8 mouse cellular contexts compared by ENCODE assay signal in genomic region chr11:78499004-78499403, GRCm38 (mm10). TPM values are rescaled to one million over a fixed set of nuclear protein-coding genes. Genes with fewer than 3 reads are reported as not detected.
DNase-seq lines count a peak whose midpoint lies in the region; ATAC-seq and TF ChIP-seq lines count a peak whose summit lies in the region.

TSS of gene Vtn (plus strand) at chr11:78499091.

- H3K4me2 ChIP-seq in intestine, embryonic 16.5 days (ENCODE audit: low read depth, low read length), result peak within 1 kb of the TSS; percentile 96
- H3K4me2 ChIP-seq in midbrain, embryonic 12.5 days (replicated peaks), result peak within 1 kb of the TSS; percentile 89

- H3K27ac ChIP-seq in MEL (ENCODE audit: control insufficient read depth, low read depth, low read length), result peak within 1 kb of the TSS; percentile 43; the same call in 1 of the 2 replicates
- no peak within 1 kb of the TSS for H3K27ac ChIP-seq in intestine, embryonic 16.5 days (ENCODE audit: low read length)
- peak within 1 kb of the TSS; percentile 90 for H3K27ac ChIP-seq in midbrain, embryonic 12.5 days (replicated peaks)

- no peaks in the 10 kb centered on the region; the same call in 1 of the 2 replicates for H3K36me3 ChIP-seq in erythroblast, embryonic 14.5 days (ENCODE audit: control insufficient read depth)
- peaks cover 0 to 7% of the 10 kb centered on the region in 2 experiments; a peak in 1 of 4 replicates for H3K36me3 ChIP-seq in MEL (ENCODE audit: control insufficient read depth in 1 of 2, insufficient read depth in 2 of 2, low read length in 2 of 2)
- H3K36me3 ChIP-seq in intestine, embryonic 16.5 days (ENCODE audit: control insufficient read depth, insufficient read depth, low read length), result no peaks in the 10 kb centered on the region
- H3K36me3 ChIP-seq in midbrain, embryonic 12.5 days, result no peaks in the 10 kb centered on the region

- H3K4me1 ChIP-seq in erythroblast, embryonic 14.5 days (ENCODE audit: control insufficient read depth), result peaks cover 14% of the 10 kb centered on the region
- peaks cover 0 to 26% of the 10 kb centered on the region in 2 experiments; a peak in 3 of 4 replicates for H3K4me1 ChIP-seq in MEL (ENCODE audit: control insufficient read depth in 1 of 2, insufficient read depth in 2 of 2, low read length in 2 of 2)
- H3K4me1 ChIP-seq in intestine, embryonic 16.5 days (ENCODE audit: control insufficient read depth, insufficient read depth, low read length), result peaks cover 8% of the 10 kb centered on the region
- H3K4me1 ChIP-seq in midbrain, embryonic 12.5 days, result peaks cover 27% of the 10 kb centered on the region

- H3K4me3 ChIP-seq in erythroblast, embryonic 14.5 days (replicated peaks), result peak within 1 kb of the TSS; percentile 52
- peak within 1 kb of the TSS; percentile 65 to 80 for H3K4me3 ChIP-seq in MEL (ENCODE audit: control insufficient read depth in 1 of 2, insufficient read depth in 1 of 2, low read depth in 2 of 2, low read length in 2 of 2)
- peak within 1 kb of the TSS; percentile 56 for H3K4me3 ChIP-seq in intestine, embryonic 16.5 days (ENCODE audit: low read length)
- peak within 1 kb of the TSS; percentile 89 for H3K4me3 ChIP-seq in midbrain, embryonic 12.5 days

- H3K9me3 ChIP-seq in erythroblast, embryonic 14.5 days (ENCODE audit: control insufficient read depth, low read length), result peaks cover 4% of the 10 kb centered on the region; the same call in 1 of the 2 replicates
- no peaks in the 10 kb centered on the region for H3K9me3 ChIP-seq in MEL (replicated peaks; ENCODE audit: insufficient read depth, low read length)
- H3K9me3 ChIP-seq in intestine, embryonic 16.5 days (ENCODE audit: control insufficient read depth, low read length), result no peaks in the 10 kb centered on the region
- no peaks in the 10 kb centered on the region for H3K9me3 ChIP-seq in midbrain, embryonic 12.5 days

- TF ChIP-seq RAD21 in MEL (IDR thresholded peaks at IDR 0.05; ENCODE audit: low read depth, low read length), result no peak

- H3K9ac ChIP-seq in MEL (ENCODE audit: control insufficient read depth, low read depth, low read length, poor library complexity, severe bottlenecking), result peak within 1 kb of the TSS; percentile 69
- no peak within 1 kb of the TSS for H3K9ac ChIP-seq in intestine, embryonic 16.5 days (ENCODE audit: low read depth, low read length)
- H3K9ac ChIP-seq in midbrain, embryonic 12.5 days (replicated peaks), result peak within 1 kb of the TSS; percentile 53; the same call in 1 of the 2 replicates

- no peak for ATAC-seq in erythroblast, adult 5-6 weeks (replicated peaks; ENCODE audit: low FRiP score, poor library complexity, severe bottlenecking)
- no peak for ATAC-seq in intestine, embryonic 16.5 days
- no peak for ATAC-seq in midbrain, embryonic 12.5 days (ENCODE audit: low FRiP score, low read depth)
- ATAC-seq in megakaryocyte progenitor cell, adult 5-6 weeks (replicated peaks; ENCODE audit: poor library complexity), result no peak

- no peak for TF ChIP-seq EP300 in MEL (IDR thresholded peaks at IDR 0.05; ENCODE audit: low read depth in 1 of 2, low read length in 2 of 2)

- 0 out of 4 replicates have a peak, but pooled peaks of 1 of the 2 experiments have one; percentile 27 for TF ChIP-seq POLR2A in MEL (IDR thresholded peaks at IDR 0.05; ENCODE audit: control insufficient read depth in 1 of 2, insufficient read depth in 1 of 2, low read depth in 1 of 2, low read length in 2 of 2, poor library complexity in 1 of 2)

- WGBS in intestine, embryonic 16.5 days, result 56% methylated on average over 7 of the region's 7 CpGs
- WGBS in midbrain, embryonic 12.5 days, result 32% methylated on average over 7 of the region's 7 CpGs

- no peaks in the 10 kb centered on the region for H3K79me2 ChIP-seq in MEL (ENCODE audit: control insufficient read depth, insufficient read depth, low read length, poor library complexity)

- TF ChIP-seq CTCF in MEL (IDR thresholded peaks at IDR 0.05 in 2 of 3, conservative IDR thresholded peaks at IDR 0.05 in 1 of 3; ENCODE audit: control insufficient read depth in 1 of 3, insufficient read depth in 1 of 3, low read depth in 2 of 3, low read length in 3 of 3, poor library complexity in 1 of 3, severe bottlenecking in 1 of 3), result no peak

- peaks cover 69% of the 10 kb centered on the region for H3K27me3 ChIP-seq in erythroblast, embryonic 14.5 days (ENCODE audit: control insufficient read depth)
- H3K27me3 ChIP-seq in MEL (ENCODE audit: control insufficient read depth in 1 of 2, insufficient read depth in 2 of 2, low read length in 2 of 2), result peaks cover 0 to under 1% of the 10 kb centered on the region in 2 experiments; a peak in 3 of 4 replicates
- peaks cover 26% of the 10 kb centered on the region for H3K27me3 ChIP-seq in intestine, embryonic 16.5 days (replicated peaks; ENCODE audit: control insufficient read depth, insufficient read depth, low read length)
- H3K27me3 ChIP-seq in midbrain, embryonic 12.5 days, result peaks cover 48% of the 10 kb centered on the region

- no peak for DNase-seq in MEL (ENCODE audit: low read depth, low spot score)
- peak; percentile 72 for DNase-seq in gastrocnemius, postnatal 25 days
- DNase-seq in spleen, postnatal 4 days (ENCODE audit: low spot score in 2 of 2), result no peak

TF ChIP-seq in MEL, 35 proteins besides CTCF, POLR2A, EP300 and RAD21:
- TF ChIP-seq ELF1 (IDR thresholded peaks at IDR 0.05; ENCODE audit: low read depth, low read length) (no peak), MAZ (IDR thresholded peaks at IDR 0.05; ENCODE audit: low read depth, low read length) (no peak), USF2 (IDR thresholded peaks at IDR 0.05; ENCODE audit: borderline replicate concordance in 1 of 2, insufficient read depth in 1 of 2, low read depth in 1 of 2, low read length in 2 of 2) (no peak), MAX (IDR thresholded peaks at IDR 0.05; ENCODE audit: low read length) (no peak), POLR2AphosphoS5 (IDR thresholded peaks at IDR 0.05; ENCODE audit: borderline replicate concordance, low read depth, low read length) (no peak), NELFE (IDR thresholded peaks at IDR 0.05; ENCODE audit: low read depth, low read length) (no peak), ETS1 (IDR thresholded peaks at IDR 0.05; ENCODE audit: low read depth, low read length) (no peak), SMC3 (IDR thresholded peaks at IDR 0.05; ENCODE audit: low read depth, low read length) (no peak), ZKSCAN1 (IDR thresholded peaks at IDR 0.05; ENCODE audit: low read depth, low read length) (no peak), MYC (IDR thresholded peaks at IDR 0.05; ENCODE audit: low read depth, low read length) (no peak), CHD2 (IDR thresholded peaks at IDR 0.05; ENCODE audit: low read length) (no peak), UBTF (IDR thresholded peaks at IDR 0.05; ENCODE audit: borderline replicate concordance, insufficient read depth, low read depth, low read length) (no peak), HCFC1 (IDR thresholded peaks at IDR 0.05; ENCODE audit: low read depth, low read length) (no peak), USF1 (IDR thresholded peaks at IDR 0.05; ENCODE audit: low read depth, low read length) (no peak)

RNA-seq across cellular contexts. Expression of gene Vtn, which starts in this region (rescaled TPM):
- polyA plus RNA-seq in erythroblast, embryonic 14.5 days (2012), result 0.28 and 0.44 TPM in 2 replicates
- total RNA-seq in erythroblast, adult 5-6 weeks (2015; ENCODE audit: low replicate concordance), result not detected in 2 replicates
- not detected in 2 replicates for total RNA-seq in erythroblast, adult 5-6 weeks (2017; ENCODE audit: low replicate concordance)
- total RNA-seq in MEL (2012; rRNA removed), result not detected in 2 replicates
- under 1 TPM in 1 of 2 experiments, not detected in 1; 0.18 TPM for polyA plus RNA-seq in MEL (2012; ENCODE audit: insufficient read depth in 1 of 2, insufficient read length in 2 of 2, low read depth in 1 of 2, low replicate concordance in 2 of 2, missing spikeins in 1 of 2)
- total RNA-seq in gastrocnemius, postnatal 25 days (2021), result 10 to 100 TPM; 11.0 to 12.5 TPM
- polyA plus RNA-seq in intestine, embryonic 16.5 days (2015; fragmentation: Nextera tagmentation; extraction: Ambion mirVana), result 18.1 and 29.3 TPM in 2 replicates
- 99.7 and 135 TPM in 2 replicates for polyA plus RNA-seq in midbrain, embryonic 12.5 days (2016; fragmentation: Nextera tagmentation; extraction: Ambion mirVana)
- total RNA-seq in megakaryocyte progenitor cell, adult 5-6 weeks (2015), result not detected in 2 replicates
- total RNA-seq in megakaryocyte progenitor cell, adult 5-6 weeks (2017), result not detected in 2 replicates

Comparison
In these comparisons a context has a peak if more than half of its experiments do, and no peak if none do; other contexts are left out.
1. RNA of gene Vtn (total RNA-seq): 11.0 to 12.5 TPM in gastrocnemius, postnatal 25 days; not detected in erythroblast, adult 5-6 weeks, not detected in MEL and not detected in megakaryocyte progenitor cell, adult 5-6 weeks; every median in the first group is over 10 times any median in the second.
2. RNA of gene Vtn (polyA plus RNA-seq): 99.7 to 135 TPM in midbrain, embryonic 12.5 days and 18.1 to 29.3 TPM in intestine, embryonic 16.5 days; 0.28 to 0.44 TPM in erythroblast, embryonic 14.5 days and 0.18 TPM in MEL; every median in the first group is over 10 times any median in the second.
3. Peak in every context shown above with its lines, with median percentiles within 50 percentile points of each other: H3K4me3 ChIP-seq.